4 mouse cellular contexts compared by ENCODE assay signal in genomic region chr7:46832112-46832810, GRCm38 (mm10). TPM values are rescaled to one million over a fixed set of nuclear protein-coding genes. Genes with fewer than 3 reads are reported as not detected.
"Had no signal": no experiment of that assay in that cellular context is flagged by ENCODE, and none has a peak within 500 bp of the region (broad histone marks: within the 10 kb centered on the region; RNA-seq: fewer than 3 reads in every experiment).

No protein-coding gene starts in this region.

RNA-seq across cellular contexts. Expression of gene Ldhc, which starts 28.7 kb away (rescaled TPM):
- polyA plus RNA-seq: intestine, embryonic 14.5 days; kidney, embryonic 14.5 days; limb, embryonic 12.5 days; stomach, postnatal 0 days had no signal
